Mouse (Mus musculus) E14TG2a.4 (cell line): ENCODE measurements around the gene D11Wsu47e.

ENCODE experiments used
- CTCF ChIP-seq: conservative IDR thresholded peaks from 2 replicates; pipeline ENCODE4 v1.5.1; 2014; ENCODE audit warnings: low read length
- NANOG ChIP-seq: IDR thresholded peaks from 2 replicates; pipeline ENCODE4 v1.6.1; 2014; ENCODE audit warnings: borderline replicate concordance, low read length, mixed read lengths
- POU5F1 ChIP-seq: IDR thresholded peaks from 2 replicates; pipeline ENCODE4 v1.6.1; 2014; ENCODE audit warnings: low read length, borderline replicate concordance

- no peak for TF ChIP-seq CTCF
- TF ChIP-seq NANOG, result no peak
- TF ChIP-seq POU5F1, result no peak
These were observed 27.0 kb upstream of the D11Wsu47e start for GRCm38 (mm10) chr11:113657221-113657620.
